Mouse (Mus musculus): ENCODE data around the gene Klk1b11. TPM values are rescaled to one million over a fixed set of nuclear protein-coding genes. Genes with fewer than 3 reads are reported as not detected.
"Not testable (repeated sequence)": the region's sequence is repeated elsewhere in the genome, so short reads cannot be mapped to it uniquely, and the experiment has no call there.

Klk1b11 gene
- 8.5 TPM in 1 of 2 replicates, not detected in the other for polyA plus RNA-seq (2012; rRNA removed)

DNA sequence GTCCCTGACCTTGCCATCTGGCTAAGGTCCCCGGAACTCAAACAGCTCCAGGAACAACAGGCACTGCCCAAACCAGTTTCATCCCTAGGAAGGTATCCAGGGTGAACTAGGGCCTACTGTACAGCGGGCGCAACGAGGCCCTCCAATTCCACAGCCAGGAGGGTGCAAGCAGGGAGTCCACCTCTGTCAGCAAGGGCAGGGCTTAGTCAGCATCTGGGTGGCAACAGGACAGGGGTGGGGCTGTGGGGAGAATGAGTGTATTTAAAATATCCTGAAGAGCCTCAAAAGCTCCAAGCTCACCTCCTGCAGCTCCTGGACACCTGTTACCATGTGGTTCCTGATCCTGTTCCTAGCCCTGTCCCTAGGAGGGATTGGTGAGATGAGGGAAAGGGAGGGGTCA lies at the start of gene Klk1b11:
Gene Klk1b11, plus strand, starts transcription at position 301 of the 400 bp plus-strand sequence.
- not testable (repeated sequence) for H3K27me3 ChIP-seq (ENCODE audit: control insufficient read depth, insufficient read depth, low read length); H3K4me1 ChIP-seq (ENCODE audit: control insufficient read depth, insufficient read depth, insufficient read length, low read length); H3K36me3 ChIP-seq (ENCODE audit: control insufficient read depth, insufficient read depth, low read length); H3K27ac ChIP-seq (ENCODE audit: insufficient read depth, low read depth, low read length); H3K4me3 ChIP-seq (ENCODE audit: low read depth, low read length)
- WGBS = 46% methylated on average over 4 of the region's 4 CpGs

DNA sequence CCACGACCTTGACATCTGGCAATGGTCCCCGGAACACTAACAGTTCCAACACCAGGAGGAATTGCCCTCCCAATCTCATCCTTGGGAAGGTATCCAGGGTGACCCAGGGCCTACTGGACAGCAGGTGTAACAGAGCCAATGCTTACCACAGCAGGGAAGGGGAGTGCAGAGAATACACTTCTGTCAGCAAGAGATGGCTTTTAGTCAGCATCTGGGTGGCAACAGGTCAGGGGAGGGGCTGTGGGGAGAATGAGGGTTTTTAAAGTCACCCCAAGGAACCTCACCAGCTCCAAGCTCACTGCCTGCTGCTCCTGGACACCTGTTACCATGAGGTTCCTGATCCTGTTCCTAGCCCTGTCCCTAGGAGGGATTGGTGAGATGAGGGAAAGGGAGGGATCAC lies 45.3 kb upstream of the Klk1b11 start, which contains the start of gene Klk1b8:
Gene Klk1b8, plus strand, starts transcription at position 301 of the 400 bp plus-strand sequence.
- TF ChIP-seq CTCF (IDR thresholded peaks at IDR 0.05; ENCODE audit: extremely low read depth, insufficient read length, insufficient replicate concordance, low read depth, low read length) (no peak), POLR2A (IDR thresholded peaks at IDR 0.05; ENCODE audit: low read depth, low read length) (no peak)
- 45% methylated on average over 2 of the region's 2 CpGs for WGBS
- no peaks in the 10 kb centered on the region for H3K27me3 ChIP-seq (ENCODE audit: control insufficient read depth, insufficient read depth, low read length)
- no peaks in the 10 kb centered on the region for H3K36me3 ChIP-seq (ENCODE audit: control insufficient read depth, insufficient read depth, low read length)
- H3K27ac ChIP-seq (ENCODE audit: insufficient read depth, low read depth, low read length) = no peak within 1 kb of the TSS
- no peaks in the 10 kb centered on the region for H3K4me1 ChIP-seq (ENCODE audit: control insufficient read depth, insufficient read depth, insufficient read length, low read length)
- H3K4me3 ChIP-seq (ENCODE audit: low read depth, low read length) = no peak within 1 kb of the TSS

DNA sequence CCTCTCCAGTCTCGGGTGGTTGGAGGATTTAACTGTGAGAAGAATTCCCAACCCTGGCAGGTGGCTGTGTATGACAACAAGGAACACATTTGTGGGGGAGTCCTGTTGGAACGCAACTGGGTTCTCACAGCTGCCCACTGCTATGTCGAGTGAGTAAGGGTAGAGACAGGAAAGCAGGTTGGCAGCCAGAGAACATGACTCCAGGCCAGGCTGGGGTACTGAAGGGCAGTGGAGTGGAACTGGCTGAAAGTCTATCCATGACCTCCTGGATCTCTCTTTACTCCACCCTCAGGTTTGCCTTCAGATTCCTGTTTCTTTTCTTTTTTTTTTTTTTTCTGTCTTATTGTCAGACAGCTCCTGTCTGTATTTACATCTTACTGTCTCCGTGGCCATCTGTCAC lies 43.0 kb upstream of the Klk1b11 start:
- H3K27me3 ChIP-seq (ENCODE audit: control insufficient read depth, insufficient read depth, low read length) = no peaks in the 10 kb centered on the region
- TF ChIP-seq POLR2A (IDR thresholded peaks at IDR 0.05; ENCODE audit: low read depth, low read length) = no peak
- no peak for TF ChIP-seq CTCF (IDR thresholded peaks at IDR 0.05; ENCODE audit: extremely low read depth, insufficient read length, insufficient replicate concordance, low read depth, low read length)
- WGBS = 59% methylated on average over 4 of the region's 4 CpGs
- no peak overlapping the region for H3K4me3 ChIP-seq (ENCODE audit: low read depth, low read length)
- H3K4me1 ChIP-seq (ENCODE audit: control insufficient read depth, insufficient read depth, insufficient read length, low read length) = no peaks in the 10 kb centered on the region
- H3K36me3 ChIP-seq (ENCODE audit: control insufficient read depth, insufficient read depth, low read length) = no peaks in the 10 kb centered on the region
- H3K27ac ChIP-seq (ENCODE audit: insufficient read depth, low read depth, low read length) = no peak overlapping the region

DNA sequence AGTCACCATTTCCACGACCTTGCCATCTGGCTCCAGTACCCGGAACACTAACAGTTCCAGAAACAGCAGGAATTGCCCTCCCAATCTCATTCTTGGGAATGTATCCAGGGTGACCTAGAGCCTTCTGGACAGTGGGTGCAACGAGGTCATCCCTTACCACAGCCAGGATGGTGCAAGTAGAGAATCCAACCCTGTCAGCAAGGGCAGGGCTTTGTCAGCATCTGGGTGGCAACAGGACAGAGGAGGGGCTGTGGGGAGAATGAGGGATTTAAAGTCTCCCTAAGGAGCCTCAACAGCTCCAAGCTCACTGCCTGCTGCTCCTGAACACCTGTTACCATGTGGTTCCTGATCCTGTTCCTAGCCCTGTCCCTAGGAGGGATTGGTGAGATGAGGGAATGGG lies 29.2 kb upstream of the Klk1b11 start, which contains the start of gene Klk1b1:
Gene Klk1b1, plus strand, starts transcription at position 301 of the 400 bp plus-strand sequence.
- Histone ChIP-seq H3K4me3 (ENCODE audit: low read depth, low read length) (no peak within 1 kb of the TSS), H3K36me3 (ENCODE audit: control insufficient read depth, insufficient read depth, low read length) (no peaks in the 10 kb centered on the region), H3K4me1 (ENCODE audit: control insufficient read depth, insufficient read depth, insufficient read length, low read length) (no peaks in the 10 kb centered on the region), H3K27me3 (ENCODE audit: control insufficient read depth, insufficient read depth, low read length) (no peaks in the 10 kb centered on the region), H3K27ac (ENCODE audit: insufficient read depth, low read depth, low read length) (no peak within 1 kb of the TSS)
- 34% methylated on average over 3 of the region's 3 CpGs for WGBS
- TF ChIP-seq POLR2A (IDR thresholded peaks at IDR 0.05; ENCODE audit: low read depth, low read length) (no peak), CTCF (IDR thresholded peaks at IDR 0.05; ENCODE audit: extremely low read depth, insufficient read length, insufficient replicate concordance, low read depth, low read length) (no peak)

DNA sequence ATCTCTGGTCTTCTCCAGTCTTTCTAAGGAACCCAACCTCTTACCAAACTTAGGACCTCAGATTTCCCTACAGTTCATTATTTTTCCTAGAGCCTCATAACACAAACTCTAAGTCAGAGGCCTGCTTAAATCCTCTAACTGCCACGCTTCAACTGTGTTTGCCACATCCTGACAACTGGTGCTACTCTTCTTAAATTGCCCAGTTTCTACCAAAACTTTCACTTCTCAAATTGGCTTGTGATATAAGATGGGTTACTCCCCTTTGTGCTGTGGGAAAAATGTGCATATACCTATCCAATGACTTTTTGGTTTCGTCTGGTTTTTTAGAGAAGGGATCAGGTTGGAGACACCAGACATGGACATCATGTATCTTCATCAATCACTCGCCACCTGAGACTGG lies 28.6 kb upstream of the Klk1b11 start:
- WGBS = 79% methylated on average over 3 of the region's 3 CpGs
- Histone ChIP-seq H3K27ac (ENCODE audit: insufficient read depth, low read depth, low read length) (no peak overlapping the region), H3K4me3 (ENCODE audit: low read depth, low read length) (no peak overlapping the region), H3K4me1 (ENCODE audit: control insufficient read depth, insufficient read depth, insufficient read length, low read length) (no peaks in the 10 kb centered on the region), H3K27me3 (ENCODE audit: control insufficient read depth, insufficient read depth, low read length) (no peaks in the 10 kb centered on the region), H3K36me3 (ENCODE audit: control insufficient read depth, insufficient read depth, low read length) (no peaks in the 10 kb centered on the region)
- no peak for TF ChIP-seq POLR2A (IDR thresholded peaks at IDR 0.05; ENCODE audit: low read depth, low read length)
- TF ChIP-seq CTCF (IDR thresholded peaks at IDR 0.05; ENCODE audit: extremely low read depth, insufficient read length, insufficient replicate concordance, low read depth, low read length) = no peak

DNA sequence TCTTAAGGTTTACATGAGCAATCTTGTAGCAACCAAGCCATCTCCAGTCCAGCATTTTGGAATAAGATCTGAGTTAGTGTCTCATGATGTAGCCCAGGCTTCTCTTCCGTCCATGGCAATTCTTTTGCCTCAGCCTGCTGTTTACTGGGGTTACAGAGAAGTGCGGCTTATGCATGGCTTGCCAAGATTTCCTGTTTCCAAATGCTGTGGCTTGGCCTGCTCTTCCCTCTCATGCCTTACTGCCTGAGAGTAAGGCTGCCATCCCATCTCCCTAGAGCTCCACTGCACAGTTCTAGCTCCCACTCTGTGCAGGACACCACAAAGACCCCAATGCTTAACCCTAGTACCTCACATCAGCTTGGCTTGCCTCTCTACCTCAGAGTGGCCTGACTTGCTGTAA lies 28.1 kb upstream of the Klk1b11 start:
- TF ChIP-seq POLR2A (IDR thresholded peaks at IDR 0.05; ENCODE audit: low read depth, low read length) = no peak
- Histone ChIP-seq H3K27me3 (ENCODE audit: control insufficient read depth, insufficient read depth, low read length) (no peaks in the 10 kb centered on the region), H3K27ac (ENCODE audit: insufficient read depth, low read depth, low read length) (no peak overlapping the region), H3K4me1 (ENCODE audit: control insufficient read depth, insufficient read depth, insufficient read length, low read length) (no peaks in the 10 kb centered on the region), H3K36me3 (ENCODE audit: control insufficient read depth, insufficient read depth, low read length) (no peaks in the 10 kb centered on the region), H3K4me3 (ENCODE audit: low read depth, low read length) (no peak overlapping the region)
- WGBS = 87% methylated on average over 2 of the region's 2 CpGs

DNA sequence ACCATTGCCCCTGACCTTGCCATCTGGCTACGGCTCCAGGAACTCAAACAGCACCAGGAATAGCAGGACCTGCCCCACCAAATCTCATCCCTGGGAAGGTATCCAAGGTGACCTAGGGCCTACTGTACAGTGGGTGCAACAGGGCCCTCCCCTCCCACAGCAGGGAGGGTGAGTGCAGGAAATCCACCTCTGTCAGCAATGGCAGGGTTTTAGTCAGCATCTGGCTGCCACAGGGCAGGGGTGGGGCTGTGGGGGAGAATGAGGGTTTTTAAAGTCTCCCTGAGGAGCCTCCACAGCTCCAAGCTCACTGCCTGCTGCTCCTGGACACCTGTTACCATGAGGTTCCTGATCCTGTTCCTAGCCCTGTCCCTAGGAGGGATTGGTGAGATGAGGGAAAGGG lies 19.9 kb upstream of the Klk1b11 start, which contains the start of gene Klk1b9:
Gene Klk1b9, plus strand, starts transcription at position 301 of the 400 bp plus-strand sequence.
- not testable (repeated sequence) for H3K27ac ChIP-seq (ENCODE audit: insufficient read depth, low read depth, low read length); H3K4me3 ChIP-seq (ENCODE audit: low read depth, low read length); H3K27me3 ChIP-seq (ENCODE audit: control insufficient read depth, insufficient read depth, low read length); H3K36me3 ChIP-seq (ENCODE audit: control insufficient read depth, insufficient read depth, low read length); H3K4me1 ChIP-seq (ENCODE audit: control insufficient read depth, insufficient read depth, insufficient read length, low read length)
- WGBS = 59% methylated on average over 1 of the region's 1 CpGs

DNA sequence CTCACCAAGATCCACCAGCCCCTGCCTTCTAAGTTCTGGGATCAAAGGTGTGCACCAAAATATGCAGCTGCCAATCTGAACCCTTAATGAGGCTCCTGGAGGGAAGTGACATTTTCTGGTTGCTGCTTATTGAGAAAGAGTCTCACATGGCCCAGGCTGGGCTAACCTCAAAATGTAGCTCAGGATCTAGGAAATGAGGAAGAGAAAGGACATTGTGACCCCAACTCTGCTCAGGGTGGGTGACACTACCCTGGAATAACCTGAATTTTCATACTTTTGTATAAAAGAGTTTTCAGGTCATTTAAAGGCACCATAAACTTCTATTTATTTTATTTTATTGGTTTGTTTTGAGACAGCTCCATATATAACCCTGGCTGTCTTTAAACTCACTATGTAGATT lies 10.0 kb upstream of the Klk1b11 start:
- Histone ChIP-seq H3K27ac (ENCODE audit: insufficient read depth, low read depth, low read length) (no peak overlapping the region), H3K36me3 (ENCODE audit: control insufficient read depth, insufficient read depth, low read length) (no peaks in the 10 kb centered on the region), H3K4me3 (ENCODE audit: low read depth, low read length) (no peak overlapping the region), H3K4me1 (ENCODE audit: control insufficient read depth, insufficient read depth, insufficient read length, low read length) (no peaks in the 10 kb centered on the region), H3K27me3 (ENCODE audit: control insufficient read depth, insufficient read depth, low read length) (no peaks in the 10 kb centered on the region)
- TF ChIP-seq CTCF (IDR thresholded peaks at IDR 0.05; ENCODE audit: extremely low read depth, insufficient read length, insufficient replicate concordance, low read depth, low read length) = no peak
- TF ChIP-seq POLR2A (IDR thresholded peaks at IDR 0.05; ENCODE audit: low read depth, low read length) = no peak

DNA sequence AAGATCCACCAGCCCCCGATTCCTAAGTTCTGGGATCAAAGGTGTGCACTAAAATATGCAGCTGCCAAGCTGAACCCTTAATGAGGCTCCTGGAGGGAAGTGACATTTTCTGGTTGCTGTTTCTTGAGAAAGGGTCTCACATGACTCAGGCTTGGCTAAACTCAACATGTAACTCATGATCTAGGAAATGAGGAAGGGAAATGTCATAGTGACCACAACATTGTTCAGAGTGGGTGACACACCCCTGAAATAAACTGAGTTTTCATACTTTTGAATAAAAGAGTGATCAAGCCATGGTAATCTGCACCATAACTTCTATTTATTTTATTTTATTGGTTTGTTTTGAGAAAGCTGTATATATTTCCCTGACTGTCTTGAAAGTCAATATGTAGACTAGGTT lies 856 bp upstream of the Klk1b11 start:
- H3K36me3 ChIP-seq (ENCODE audit: control insufficient read depth, insufficient read depth, low read length); H3K4me3 ChIP-seq (ENCODE audit: low read depth, low read length); H3K4me1 ChIP-seq (ENCODE audit: control insufficient read depth, insufficient read depth, insufficient read length, low read length); H3K27ac ChIP-seq (ENCODE audit: insufficient read depth, low read depth, low read length); H3K27me3 ChIP-seq (ENCODE audit: control insufficient read depth, insufficient read depth, low read length): not testable (repeated sequence)
- 48% methylated on average over 1 of the region's 1 CpGs for WGBS
